Mouse (Mus musculus) lung, adult 2 months (tissue): Measurements from ENCODE around the gene Dpp7.

Experiments used
- CTCF ChIP-seq: fragments of 200-500 bp; IDR thresholded peaks from 2 replicates; pipeline ENCODE4 v1.5.1; 2011; ENCODE audit warnings: mild to moderate bottlenecking, low read length, control low read depth; ENCODE audit not compliant: insufficient read depth
- POLR2A ChIP-seq: fragments of 200-500 bp; IDR thresholded peaks from 2 replicates; pipeline ENCODE4 v1.6.1; 2011; ENCODE audit warnings: low read depth, mild to moderate bottlenecking, control low read depth, low read length, borderline replicate concordance; ENCODE audit errors: extremely low read depth

- peak; percentile 64; the same call in 1 of the 2 replicates for TF ChIP-seq POLR2A
- TF ChIP-seq CTCF, result no peak
Measured at GRCm38 (mm10) chr2:25356208-25357079, at the start of gene Dpp7.
